Mouse (Mus musculus) lung, adult 2 months (tissue): ENCODE results near the gene Negr1.

Experiments
- CTCF ChIP-seq: fragments of 200-500 bp; IDR thresholded peaks from 2 replicates; pipeline ENCODE4 v1.5.1; 2011; ENCODE audit warnings: mild to moderate bottlenecking, low read length, control low read depth; ENCODE audit not compliant: insufficient read depth
- POLR2A ChIP-seq: fragments of 200-500 bp; IDR thresholded peaks from 2 replicates; pipeline ENCODE4 v1.6.1; 2011; ENCODE audit warnings: low read depth, mild to moderate bottlenecking, control low read depth, low read length, borderline replicate concordance; ENCODE audit errors: extremely low read depth

GRCm38 (mm10) chr3:156992171-156992570 lies 430.6 kb downstream of the Negr1 start:
- TF ChIP-seq POLR2A (no peak), CTCF (no peak)
